Mouse (Mus musculus) heart, postnatal 36 days (tissue): ENCODE results near the gene Rc3h1. TPM values are rescaled to one million over a fixed set of nuclear protein-coding genes. Genes with fewer than 3 reads are reported as not detected.
"Not testable (repeated sequence)": the region's sequence is repeated elsewhere in the genome, so short reads cannot be mapped to it uniquely, and the experiment has no call there.

Experiments
- DNase-seq, 2 experiments: peaks; one replicate each; pipeline ENCODE4 v3.0.0; 2021 to 2022
- intact Hi-C: fragments of 180-260 bp; cut with DNase I; formaldehyde crosslinking; loops from one replicate; pipeline ENCODE4 v1.15.1; 2025
- total RNA-seq, 2 experiments: library from RNA; stranded (reverse); gene quantifications; 2 replicates each; pipeline ENCODE4 v1.2.3; 2021

The Rc3h1 gene
- total RNA-seq: 10 to 100 TPM; 45.6 to 51.6 TPM

DNA sequence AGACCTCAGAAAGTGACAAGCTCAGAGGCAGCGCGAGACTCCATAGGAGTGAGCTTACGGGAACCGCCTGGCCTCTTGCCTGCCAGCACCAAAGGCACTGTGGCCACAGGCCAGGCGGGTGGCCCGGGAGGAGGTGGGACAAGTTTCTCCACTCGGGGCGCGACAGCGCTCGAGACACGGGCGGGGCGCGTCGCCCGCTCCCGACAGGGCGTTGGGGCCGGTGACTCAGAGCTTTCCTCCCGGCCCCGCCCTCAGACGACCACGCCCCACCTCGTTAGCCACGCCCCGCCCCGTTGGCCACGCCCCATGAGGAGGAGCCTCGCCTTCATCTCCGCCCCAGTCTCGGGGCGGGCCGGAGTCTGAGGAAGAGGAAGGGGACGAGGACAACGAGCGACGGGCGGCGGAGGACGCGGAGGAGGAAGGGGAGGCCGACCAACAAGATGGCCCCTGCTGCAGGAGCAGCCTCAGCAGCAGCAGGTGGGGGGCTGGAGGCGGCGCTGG is at the start of gene Rc3h1:
Rc3h1 (plus strand) TSS at position 362 of the 501 bp plus-strand sequence.
- intact Hi-C loops: loop anchor here (1.0 to 2.0 kb wide), 3 partner anchors 25 to 130 kb away; partner anchors contain the start of gene Rabgap1l

DNA sequence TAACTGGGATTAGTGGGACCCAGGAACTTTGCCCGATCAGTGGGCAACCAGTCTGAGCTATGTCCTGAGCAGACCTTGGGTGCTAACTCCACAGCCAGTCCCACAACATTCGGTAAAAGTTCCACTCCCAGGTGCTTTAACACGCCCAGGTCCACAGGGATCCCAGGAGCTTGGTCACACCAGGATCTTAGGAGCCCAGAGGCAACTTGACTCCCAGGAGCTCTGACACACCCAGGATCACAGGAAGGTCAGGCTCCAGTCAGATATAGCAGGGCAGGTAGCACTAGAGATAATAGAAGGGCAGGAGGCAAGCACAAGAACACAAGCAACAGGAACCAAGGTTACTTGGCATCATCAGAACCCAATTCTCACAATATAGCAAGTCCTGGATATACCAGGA is 48.1 kb upstream of the Rc3h1 start:
- intact Hi-C loops: no loop called here
- DNase-seq: no peak

More for the DNA sequence above, at the start of gene Rc3h1:
- peak; percentile 100 for DNase-seq

DNA sequence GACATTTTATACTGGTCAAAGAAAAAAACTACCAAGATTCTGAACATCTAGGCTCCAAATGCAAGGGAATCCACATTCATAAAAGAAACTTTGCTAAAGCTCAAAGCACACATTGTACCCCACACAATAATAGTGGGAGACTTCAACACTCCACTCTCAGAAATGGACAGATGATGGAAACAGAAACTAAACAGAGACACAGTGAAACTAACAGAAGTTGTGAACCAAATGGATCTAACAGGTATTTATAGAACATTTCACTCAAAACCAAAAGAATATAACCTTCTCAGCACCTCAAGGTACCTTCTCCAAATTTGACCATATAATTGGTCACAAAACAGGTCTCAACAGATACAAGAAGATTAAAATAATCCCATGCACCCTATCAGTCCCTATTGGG is 46.3 kb upstream of the Rc3h1 start:
- not testable (repeated sequence) for DNase-seq
- intact Hi-C loops: loop anchor here (10.0 kb wide), 1 partner anchor 465 kb away; no protein-coding TSS in a partner anchor

GRCm38 (mm10) chr1:160861142-160861541 is 45.1 kb upstream of the Rc3h1 start:
- intact Hi-C loops: loop anchor here (10.0 kb wide), 1 partner anchor 466 kb away; no protein-coding TSS in a partner anchor
- DNase-seq: no peak

DNA sequence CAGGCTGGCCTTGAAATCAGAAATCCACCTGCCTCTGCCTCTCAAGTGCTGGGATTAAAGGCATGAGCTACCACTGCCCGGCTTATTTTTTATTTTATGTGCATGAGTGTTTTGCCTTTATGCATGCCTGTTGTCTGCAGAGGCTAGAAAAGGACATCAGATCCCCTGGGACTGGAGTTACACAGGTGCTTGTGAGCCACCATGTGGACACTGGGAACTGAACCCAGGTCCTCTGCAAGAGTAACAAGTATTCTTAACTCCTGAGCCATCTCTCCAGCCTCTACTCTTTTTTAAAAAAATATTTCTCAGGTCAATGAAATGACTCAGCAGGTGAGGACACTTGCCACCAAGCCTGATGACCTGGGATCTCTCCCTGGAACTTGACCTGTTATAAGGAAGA is 44.6 kb upstream of the Rc3h1 start:
- intact Hi-C loops: loop anchor here (2.0 to 10.0 kb wide), 2 partner anchors 119 to 467 kb away; no protein-coding TSS in a partner anchor
- no peak for DNase-seq

GRCm38 (mm10) chr1:160863027-160863426 is 43.2 kb upstream of the Rc3h1 start:
- peak in 1 of 2 experiments; percentile 5 for DNase-seq
- intact Hi-C loops: loop anchor here (2.0 to 10.0 kb wide), 2 partner anchors 120 to 468 kb away; no protein-coding TSS in a partner anchor

- DNase-seq: no peak
- intact Hi-C loops: no loop called here
Measured at GRCm38 (mm10) chr1:160874757-160875156, 31.5 kb upstream of the Rc3h1 start.

DNA sequence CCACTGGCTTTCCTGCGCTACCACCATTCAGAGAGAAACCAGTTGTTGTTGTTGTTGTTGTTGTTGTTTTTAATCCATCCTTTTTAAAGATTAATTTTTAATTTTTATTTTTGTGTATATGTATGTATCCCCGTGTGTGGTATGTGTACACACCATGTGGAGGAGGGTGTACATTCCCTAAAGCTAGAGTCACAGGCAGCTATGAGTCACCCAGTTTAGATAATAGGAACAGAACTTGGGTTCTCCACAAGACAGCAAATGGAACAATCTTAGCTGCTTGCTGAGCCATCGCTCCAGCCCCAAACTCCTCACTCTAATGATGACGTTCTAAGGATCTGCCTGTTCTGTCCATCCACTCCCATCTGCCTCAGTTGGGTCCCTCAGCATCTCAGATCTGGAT is 29.2 kb upstream of the Rc3h1 start:
- intact Hi-C loops: no loop called here
- no peak for DNase-seq

DNA sequence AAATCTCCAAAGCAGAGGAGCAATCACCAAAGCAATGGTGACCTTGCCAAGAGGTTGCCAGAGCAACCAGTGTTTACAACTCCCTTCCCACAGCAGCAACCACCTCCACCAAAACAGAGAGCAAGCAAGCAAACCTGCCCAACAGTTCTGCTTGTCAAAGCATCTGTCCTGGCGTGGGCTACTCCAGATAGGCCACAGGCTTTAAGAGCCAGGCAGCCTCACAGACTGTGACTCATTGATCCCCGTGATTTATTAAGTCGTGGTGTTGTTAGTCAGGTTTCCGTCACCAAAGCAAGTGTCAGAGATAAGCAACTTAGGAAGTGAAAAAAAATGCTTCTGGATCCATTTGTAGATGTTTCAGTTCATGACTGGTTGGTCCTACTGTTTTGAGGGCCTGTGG is 27.7 kb upstream of the Rc3h1 start:
- intact Hi-C loops: no loop called here
- DNase-seq: no peak

GRCm38 (mm10) chr1:160881378-160881777 is 24.8 kb upstream of the Rc3h1 start:
- DNase-seq, intact Hi-C loops: not testable (repeated sequence)

GRCm38 (mm10) chr1:160881968-160882367 is 24.2 kb upstream of the Rc3h1 start:
- DNase-seq: no peak
- intact Hi-C loops: no loop called here

DNA sequence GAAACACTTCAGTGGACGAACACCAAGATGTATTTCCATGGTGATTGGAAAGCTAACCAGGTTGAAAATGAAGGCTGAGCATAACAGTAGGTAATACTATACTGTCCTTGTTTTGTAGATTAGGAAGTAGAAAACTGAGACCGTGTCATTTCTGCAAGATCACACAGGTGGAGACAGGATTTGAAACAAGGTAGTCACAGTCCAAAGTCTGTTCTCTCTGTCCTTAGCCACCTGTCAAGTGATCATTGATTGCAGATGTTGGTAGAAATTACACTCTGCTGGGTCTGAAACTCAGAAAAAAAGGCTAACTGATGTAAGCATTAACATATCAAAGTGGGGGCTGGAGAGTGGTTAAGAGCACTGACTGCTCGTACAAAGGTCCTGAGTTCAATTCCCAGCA is 21.9 kb upstream of the Rc3h1 start:
- intact Hi-C loops: no loop called here
- DNase-seq: no peak

GRCm38 (mm10) chr1:160884993-160885392 is 21.2 kb upstream of the Rc3h1 start:
- intact Hi-C loops: no loop called here
- no peak for DNase-seq

GRCm38 (mm10) chr1:160899701-160900100 is 6.5 kb upstream of the Rc3h1 start:
- intact Hi-C loops: loop anchor here (5.0 kb wide), 1 partner anchor 33 kb away; no protein-coding TSS in a partner anchor
- DNase-seq: no peak

DNA sequence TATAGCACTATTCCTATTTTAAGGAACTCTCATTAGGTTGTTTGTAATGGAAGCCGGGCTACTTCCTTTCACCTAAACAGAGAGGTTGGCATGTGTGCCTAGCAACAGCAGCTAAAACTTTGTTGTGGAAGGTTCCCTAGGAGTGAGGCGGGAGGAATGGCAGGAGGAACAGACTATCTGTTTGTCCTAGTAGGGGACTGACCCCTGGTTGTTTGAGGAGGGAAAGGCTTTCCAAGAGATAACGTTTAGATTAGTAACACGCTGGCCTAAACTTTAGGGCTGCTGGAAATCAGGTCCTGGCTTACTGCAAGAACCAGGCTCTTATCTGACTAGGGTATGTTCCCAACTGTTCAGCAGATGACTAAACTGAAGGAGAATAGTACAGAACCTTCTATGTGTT is 2.2 kb upstream of the Rc3h1 start:
- intact Hi-C loops: no loop called here
- peak; percentile 29 to 36 for DNase-seq

GRCm38 (mm10) chr1:160906558-160907481 is 602 bp downstream of the Rc3h1 start:
- intact Hi-C loops: loop anchor here (1.0 to 2.0 kb wide), 3 partner anchors 24 to 129 kb away; partner anchors contain the start of gene Rabgap1l
- DNase-seq: peak in 1 of 2 experiments; percentile 40

GRCm38 (mm10) chr1:160910176-160910575 is 4.0 kb downstream of the Rc3h1 start:
- intact Hi-C loops: no loop called here
- DNase-seq: no peak

DNA sequence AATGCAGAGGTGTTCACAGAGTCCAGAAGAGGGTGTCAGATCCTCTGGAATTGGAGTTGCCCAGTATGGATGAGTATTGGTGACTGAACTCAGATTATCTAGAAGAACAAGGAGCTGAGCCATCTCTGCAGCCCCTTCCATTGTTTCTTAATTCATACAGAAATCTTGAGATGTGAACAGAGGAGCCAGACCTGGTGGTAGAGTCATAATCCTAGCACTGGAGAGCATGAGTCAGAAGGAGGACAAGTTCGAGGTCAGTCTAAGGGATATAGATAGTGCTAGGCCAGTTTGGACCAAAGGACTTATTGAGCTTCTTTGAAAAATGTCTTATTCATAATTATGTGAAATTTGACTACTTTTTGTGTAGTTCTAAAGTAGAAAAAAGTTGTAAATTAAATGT is 4.6 kb downstream of the Rc3h1 start:
- DNase-seq: no peak
- intact Hi-C loops: no loop called here

DNA sequence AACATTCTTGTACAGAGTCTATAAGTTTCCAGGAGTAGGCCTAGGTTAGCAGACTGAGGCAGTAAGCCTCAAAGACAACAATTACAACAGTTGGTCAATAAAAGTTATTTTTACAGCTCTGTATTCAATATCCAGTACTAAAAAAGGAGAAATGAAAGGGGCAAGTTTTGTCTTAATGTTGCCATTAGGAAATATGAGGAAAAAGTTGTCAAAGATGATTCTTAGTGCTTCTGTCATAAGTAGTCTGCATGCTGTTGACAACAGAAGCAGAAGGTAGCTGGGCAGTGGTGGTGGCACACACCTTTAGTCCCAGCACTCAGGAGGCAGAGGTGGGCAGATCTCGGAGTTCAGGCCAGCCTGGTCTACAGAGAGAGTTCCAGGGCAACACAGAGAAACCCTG is 13.2 kb downstream of the Rc3h1 start:
- DNase-seq: no peak
- intact Hi-C loops: no loop called here

- DNase-seq: no peak
- intact Hi-C loops: no loop called here
Measured at GRCm38 (mm10) chr1:160921938-160922337, 15.7 kb downstream of the Rc3h1 start.

DNA sequence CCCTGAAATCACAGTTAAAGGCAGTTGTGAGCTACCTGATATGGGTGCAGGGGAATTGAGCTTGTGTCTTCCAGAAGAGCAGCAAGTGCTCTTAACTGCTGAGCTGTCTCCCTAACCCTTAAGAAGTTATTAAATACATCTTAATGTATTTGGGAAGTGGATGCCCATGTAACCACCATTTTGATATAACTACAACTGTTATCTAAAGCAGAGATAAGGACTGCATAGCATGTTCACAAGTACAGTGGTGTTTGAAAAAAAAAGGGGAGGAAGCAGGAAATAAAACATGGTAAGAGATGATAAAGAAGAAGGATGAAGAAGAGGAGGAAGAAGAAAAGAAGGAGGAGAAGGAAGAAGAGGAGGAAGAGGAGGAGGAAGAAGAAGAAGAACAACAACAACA is 25.1 kb downstream of the Rc3h1 start:
- no peak for DNase-seq

More for the DNA sequence above, 25.1 kb downstream of the Rc3h1 start:
- intact Hi-C loops: loop anchor here (2.0 to 5.0 kb wide), 4 partner anchors 25 to 174 kb away; partner anchors contain the start of genes Rabgap1l and Rc3h1
